Mouse (Mus musculus) left cerebral cortex, postnatal 14 days (tissue): ENCODE results near the gene 1810043G02Rik. TPM values are rescaled to one million over a fixed set of nuclear protein-coding genes. Genes with fewer than 3 reads are reported as not detected.

Experiments used
- DNase-seq, 2 experiments: peaks; one replicate each; pipeline ENCODE4 v3.0.0; 2021 to 2022; ENCODE audit warnings: low spot score in 2 of 2, mixed read lengths in 1 of 2
- intact Hi-C: fragments of 180-260 bp; cut with DNase I; formaldehyde crosslinking; loops from one replicate; pipeline ENCODE4 v1.15.1; 2025
- total RNA-seq, 2 experiments: library from RNA; stranded (reverse); gene quantifications; 2 replicates each; pipeline ENCODE4 v1.2.3; 2021

The 1810043G02Rik gene
- total RNA-seq, 2 experiments from 2014 or later: 33.0 to 37.4 TPM

GRCm38 (mm10) chr10:78031987-78032386 is 53.7 kb downstream of the 1810043G02Rik start:
- intact Hi-C loops: no loop called here
- DNase-seq: no peak

Other genes with a start within 250 kb of the 1810043G02Rik start
- not detected for gene Gm18596, start 235.9 kb upstream of the 1810043G02Rik start, total RNA-seq
- not detected for gene Gm9736, start 227.2 kb upstream of the 1810043G02Rik start, total RNA-seq
- not detected for gene Gm3233, start 218.8 kb upstream of the 1810043G02Rik start, total RNA-seq
- gene Gm3238, start 207.2 kb upstream of the 1810043G02Rik start, total RNA-seq: not detected
- not detected for gene Gm7138, start 201.6 kb upstream of the 1810043G02Rik start, total RNA-seq
- not detected for gene Gm3250, start 196.0 kb upstream of the 1810043G02Rik start, total RNA-seq
- gene Gm7137, start 190.3 kb upstream of the 1810043G02Rik start, total RNA-seq: not detected
- not detected for gene Gm9639, start 183.4 kb upstream of the 1810043G02Rik start, total RNA-seq
- not detected for gene Gm19668, start 179.4 kb upstream of the 1810043G02Rik start, total RNA-seq
- not detected for gene Gm9507, start 166.7 kb upstream of the 1810043G02Rik start, total RNA-seq
- gene Gm2696, start 163.8 kb upstream of the 1810043G02Rik start, total RNA-seq: not detected
- not detected for gene Krtap10-4, start 151.4 kb upstream of the 1810043G02Rik start, total RNA-seq
- not detected for gene Krtap10-10, start 142.6 kb upstream of the 1810043G02Rik start, total RNA-seq
- gene Gm36176, start 131.7 kb upstream of the 1810043G02Rik start, total RNA-seq: not detected
- not detected for gene Gm10318, start 125.7 kb upstream of the 1810043G02Rik start, total RNA-seq
- gene Gm3285, start 116.5 kb upstream of the 1810043G02Rik start, total RNA-seq: not detected
- 10 to 100 TPM; 19.4 to 20.8 TPM for gene Lrrc3, start 76.0 kb upstream of the 1810043G02Rik start, total RNA-seq
- 10 to 100 TPM; 32.1 to 33.3 TPM for gene Trpm2, start 8.0 kb upstream of the 1810043G02Rik start, total RNA-seq
- 100 to 1,000 TPM; 117 to 120 TPM for gene Pfkl, start 31.6 kb downstream of the 1810043G02Rik start, total RNA-seq
- under 1 TPM in 1 of 2 experiments, not detected in 1; 0.33 TPM for gene Dnmt3l, start 63.4 kb downstream of the 1810043G02Rik start, total RNA-seq
- under 1 TPM in 1 of 2 experiments, not detected in 1; 0.27 TPM for gene Aire, start 65.1 kb downstream of the 1810043G02Rik start, total RNA-seq
- 1 to 10 TPM; 1.4 to 1.9 TPM for gene Icosl, start 90.8 kb downstream of the 1810043G02Rik start, total RNA-seq
- 100 to 1,000 TPM; 109 to 115 TPM for gene D10Jhu81e, start 191.3 kb downstream of the 1810043G02Rik start, total RNA-seq
- 10 to 100 TPM; 16.4 to 17.3 TPM for gene Pwp2, start 206.6 kb downstream of the 1810043G02Rik start, total RNA-seq